Mouse (Mus musculus): Measurements from ENCODE around the gene Ncl.

- TF ChIP-seq POLR2A (IDR thresholded peaks at IDR 0.05; ENCODE audit: low read depth, low read length) (no peak), CTCF (IDR thresholded peaks at IDR 0.05; ENCODE audit: extremely low read depth, insufficient read depth, insufficient read length, insufficient replicate concordance) (peak; percentile 25; the same call in 1 of the 2 replicates)
These were observed 45.6 kb upstream of the Ncl start for GRCm38 (mm10) chr1:86404834-86405233.

Measured in spleen, adult 2 months (tissue).